Mouse (Mus musculus): ENCODE measurements around the gene Gm20831. TPM values are rescaled to one million over a fixed set of nuclear protein-coding genes. Genes with fewer than 3 reads are reported as not detected.
"Not testable (repeated sequence)": the region's sequence is repeated elsewhere in the genome, so short reads cannot be mapped to it uniquely, and the experiment has no call there.

Gene Gm20831
- total RNA-seq (2014; rRNA removed) (not detected in 2 replicates), polyA plus RNA-seq (2015; fragmentation: Nextera tagmentation; extraction: Ambion mirVana) (not detected in 2 replicates)

- ATAC-seq; DNase-seq; H3K9ac ChIP-seq; H3K27me3 ChIP-seq (ENCODE audit: insufficient read depth, low read length); H3K9me3 ChIP-seq (ENCODE audit: low read length); H3K4me1 ChIP-seq (ENCODE audit: insufficient read depth); H3K36me3 ChIP-seq (ENCODE audit: insufficient read depth); H3K27ac ChIP-seq (ENCODE audit: low read depth, low read length); H3K4me3 ChIP-seq (ENCODE audit: low read depth, low read length); H3K4me2 ChIP-seq (ENCODE audit: low read depth): not testable (repeated sequence)
Measured at GRCm38 (mm10) chrY:17874441-17874840, at the start of gene Gm20831, which contains the start of gene Gm20772. TSS of gene Gm20831 (plus strand) at chrY:17874741. TSS of gene Gm20772 (plus strand) at chrY:17874741.

DNA sequence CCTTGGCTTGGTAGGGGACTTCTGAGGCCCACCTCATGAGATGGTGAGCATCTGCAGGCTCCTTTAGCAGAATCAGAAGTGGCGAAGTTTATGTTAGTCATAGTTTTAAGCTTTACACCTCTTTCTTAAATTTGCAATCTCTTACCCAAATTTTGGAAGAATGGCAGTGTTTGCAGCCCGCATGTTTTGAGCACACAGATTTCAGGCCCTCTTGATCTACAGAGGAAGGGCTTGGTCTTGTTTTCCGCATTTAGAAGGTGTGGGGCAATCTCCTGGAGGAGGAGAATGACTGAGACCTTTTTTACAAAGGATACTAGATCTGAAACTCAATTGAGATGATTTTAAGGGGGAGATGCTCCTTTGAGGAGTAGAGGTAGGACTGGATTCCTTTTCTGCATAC is 28.4 kb upstream of the Gm20831 start, which contains the start of gene Gm21904:
Gene Gm21904 (minus strand): TSS at position 101 of the 400 bp plus-strand sequence.
- not testable (repeated sequence) for H3K27ac ChIP-seq (ENCODE audit: low read depth, low read length); H3K9me3 ChIP-seq (ENCODE audit: low read length); H3K27me3 ChIP-seq (ENCODE audit: insufficient read depth, low read length); DNase-seq; ATAC-seq; H3K4me1 ChIP-seq (ENCODE audit: insufficient read depth); H3K36me3 ChIP-seq (ENCODE audit: insufficient read depth); H3K4me3 ChIP-seq (ENCODE audit: low read depth, low read length); H3K4me2 ChIP-seq (ENCODE audit: low read depth); H3K9ac ChIP-seq
- WGBS, result no CpG with 5 or more reads among the region's 3 CpGs

DNA sequence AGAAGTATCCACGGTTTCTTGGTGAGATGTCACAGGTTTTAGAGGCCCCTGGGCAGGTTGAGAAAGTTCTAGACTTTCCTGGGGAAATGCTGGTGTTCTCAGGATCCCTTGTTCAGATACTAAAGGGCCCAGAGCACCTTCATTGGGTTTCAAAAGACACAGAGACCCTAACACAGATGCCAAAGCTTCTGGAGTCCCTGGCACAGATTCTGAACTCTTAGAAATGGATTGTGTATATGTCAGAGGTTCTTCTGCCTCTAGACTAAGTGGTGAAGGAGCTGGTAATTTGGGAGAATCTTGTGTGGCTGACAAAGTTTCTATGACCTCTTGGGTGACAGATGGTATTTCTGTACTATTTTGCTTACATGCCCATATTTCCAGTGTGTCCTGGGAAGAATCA is 62.7 kb downstream of the Gm20831 start, which contains the start of gene Srsy:
Gene Srsy (minus strand): TSS at position 101 of the 400 bp plus-strand sequence.
- ATAC-seq, result not testable (repeated sequence)

More for the DNA sequence above, 62.7 kb downstream of the Gm20831 start, which contains the start of gene Srsy:
- H3K4me2 ChIP-seq (ENCODE audit: low read depth); H3K27ac ChIP-seq (ENCODE audit: low read depth, low read length); H3K4me1 ChIP-seq (ENCODE audit: insufficient read depth); H3K9me3 ChIP-seq (ENCODE audit: low read length); DNase-seq; H3K9ac ChIP-seq; H3K27me3 ChIP-seq (ENCODE audit: insufficient read depth, low read length); H3K36me3 ChIP-seq (ENCODE audit: insufficient read depth); H3K4me3 ChIP-seq (ENCODE audit: low read depth, low read length): not testable (repeated sequence)
- no CpG with 5 or more reads among the region's 1 CpGs for WGBS

Other genes with a start within 250 kb of the Gm20831 start
- not detected in 2 replicates for gene Gm21904, start 28.5 kb upstream of the Gm20831 start, total RNA-seq (2014; rRNA removed)
- gene Gm21904, start 28.5 kb upstream of the Gm20831 start, polyA plus RNA-seq (2015; fragmentation: Nextera tagmentation; extraction: Ambion mirVana), result not detected in 2 replicates
- not detected in 2 replicates for gene Gm20772, start within 50 bp of the Gm20831 start, total RNA-seq (2014; rRNA removed)
- gene Gm20772, start within 50 bp of the Gm20831 start, polyA plus RNA-seq (2015; fragmentation: Nextera tagmentation; extraction: Ambion mirVana), result not detected in 2 replicates
- gene Srsy, start 62.6 kb downstream of the Gm20831 start, total RNA-seq (2014; rRNA removed), result not detected in 2 replicates
- not detected in 2 replicates for gene Srsy, start 62.6 kb downstream of the Gm20831 start, polyA plus RNA-seq (2015; fragmentation: Nextera tagmentation; extraction: Ambion mirVana)
- gene Gm21764, start 187.1 kb downstream of the Gm20831 start, total RNA-seq (2014; rRNA removed), result not detected in 2 replicates
- not detected in 2 replicates for gene Gm21764, start 187.1 kb downstream of the Gm20831 start, polyA plus RNA-seq (2015; fragmentation: Nextera tagmentation; extraction: Ambion mirVana)
- gene Ssty1, start 214.4 kb downstream of the Gm20831 start, total RNA-seq (2014; rRNA removed), result not detected in 2 replicates
- gene Ssty1, start 214.4 kb downstream of the Gm20831 start, polyA plus RNA-seq (2015; fragmentation: Nextera tagmentation; extraction: Ambion mirVana), result not detected in 2 replicates